Mouse (Mus musculus) forebrain, embryonic 10.5 days (tissue): Measurements from ENCODE around the gene Sox30. TPM values are rescaled to one million over a fixed set of nuclear protein-coding genes. Genes with fewer than 3 reads are reported as not detected.

ENCODE experiments used
- DNase-seq: peaks from one replicate; pipeline ENCODE4 v3.0.0-alpha.2; 2017; ENCODE audit warnings: low spot score; ENCODE audit errors: extremely low spot score
- H3K27ac ChIP-seq: fragments of 300-500 bp; sonication (generic); 2 replicates; pipeline ENCODE4 v1.5.1; 2016; ENCODE audit warnings: mild to moderate bottlenecking
- H3K27me3 ChIP-seq: fragments of 300-500 bp; sonication (generic); 2 replicates; pipeline ENCODE4 v1.6.1; 2016; ENCODE audit warnings: mild to moderate bottlenecking; ENCODE audit not compliant: poor library complexity, severe bottlenecking
- H3K36me3 ChIP-seq: fragments of 300-500 bp; sonication (generic); replicated peaks from 2 replicates; pipeline ENCODE4 v1.6.1; 2016; ENCODE audit warnings: mild to moderate bottlenecking, moderate library complexity
- H3K4me1 ChIP-seq: fragments of 300-500 bp; sonication (generic); 2 replicates; pipeline ENCODE4 v1.6.1; 2016
- H3K4me3 ChIP-seq: fragments of 300-500 bp; sonication (generic); 2 replicates; pipeline ENCODE4 v1.5.1; 2016; ENCODE audit warnings: mild to moderate bottlenecking, moderate library complexity
- H3K9me3 ChIP-seq: fragments of 300-500 bp; sonication (generic); 2 replicates; pipeline ENCODE4 v1.6.1; 2016; ENCODE audit warnings: mild to moderate bottlenecking, moderate library complexity
- WGBS: fragments of 180-500 bp; shearing (Covaris S2); methylation state at CpG from one replicate; pipeline ENCODE4 v1.1.7; 2016; 5-methylcytosine and 5-hydroxymethylcytosine counted together
- polyA plus RNA-seq: library from polyadenylated mRNA; unstranded; fragments of >200 nt; fragmentation: Nextera tagmentation; extraction: Ambion mirVana; gene quantifications from 2 replicates; pipeline ENCODE4 v1.2.1, GENCODE M21; 2016

Sox30 gene
- polyA plus RNA-seq, 1 experiment from 2014 or later: not detected

DNA sequence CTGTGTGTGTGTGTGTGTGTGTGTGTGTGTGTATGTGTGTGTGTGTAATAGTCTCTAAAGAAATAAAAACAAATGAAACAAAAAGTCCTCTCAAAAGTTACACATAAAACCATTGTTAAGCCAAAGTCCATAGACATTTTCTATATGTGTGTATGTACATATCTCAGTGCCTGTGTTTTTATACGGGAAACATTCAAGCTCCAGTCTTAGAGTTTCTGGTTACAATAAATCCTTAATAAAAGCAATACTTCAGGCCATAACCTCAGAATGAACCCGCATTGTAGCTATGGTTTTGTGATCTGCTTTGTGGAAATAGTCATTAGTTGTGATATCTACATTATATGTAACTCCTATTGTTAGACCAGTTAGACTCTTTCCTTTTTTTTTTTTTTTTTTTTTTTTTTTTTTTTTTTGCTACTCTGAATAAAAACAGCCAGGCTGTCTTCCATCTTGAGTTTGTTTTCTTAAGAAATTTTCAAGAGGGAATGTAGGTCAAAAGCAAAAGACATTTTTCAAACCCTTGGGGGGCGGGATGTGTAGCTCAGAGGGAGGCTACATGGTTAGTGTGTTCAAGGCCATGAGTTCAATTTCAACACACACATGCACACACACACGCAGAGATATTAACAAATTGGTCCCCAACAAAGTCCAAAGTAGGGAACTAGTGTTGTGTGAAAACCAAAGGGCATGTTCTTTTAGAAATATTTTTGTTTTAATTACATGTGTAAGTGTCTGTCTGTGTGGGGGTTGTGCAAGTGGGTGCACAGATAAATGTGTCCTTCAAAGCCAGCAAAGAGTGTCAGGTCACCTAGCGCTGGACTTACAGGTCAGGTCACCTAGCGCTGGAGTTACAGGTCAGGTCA lies 48.1 kb downstream of the Sox30 start:
- Histone ChIP-seq H3K4me1 (peaks cover 11% of the 10 kb centered on the region), H3K27ac (no peak overlapping the region), H3K27me3 (no peaks in the 10 kb centered on the region), H3K9me3 (no peaks in the 10 kb centered on the region), H3K4me3 (no peak overlapping the region), H3K36me3 (no peaks in the 10 kb centered on the region)
- no peak for DNase-seq
- 90% methylated on average over 6 of the region's 6 CpGs for WGBS

DNA sequence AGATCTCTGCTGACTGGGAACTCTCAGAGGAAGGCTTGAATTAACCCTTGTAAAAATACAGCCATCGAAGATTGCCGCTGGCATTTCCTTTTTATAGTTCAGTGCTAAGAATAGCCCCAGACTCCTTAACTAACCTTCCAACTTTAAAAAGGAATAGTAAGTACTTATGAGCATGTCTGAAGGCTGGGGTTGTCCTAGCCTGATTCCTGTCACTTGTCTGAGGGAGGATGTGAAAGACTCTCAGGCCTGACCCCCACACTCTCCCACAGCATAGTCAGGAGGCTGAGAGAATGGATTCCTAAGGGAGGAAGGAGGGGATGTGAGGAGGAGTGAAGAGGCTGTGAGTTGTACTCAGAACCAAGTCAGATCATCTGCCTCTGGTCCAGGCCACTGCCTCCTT lies 49.4 kb downstream of the Sox30 start:
- 85% methylated on average over 2 of the region's 2 CpGs for WGBS
- H3K27ac ChIP-seq: no peak overlapping the region
- no peak overlapping the region for H3K4me3 ChIP-seq
- no peak for DNase-seq
- H3K27me3 ChIP-seq: no peaks in the 10 kb centered on the region
- H3K9me3 ChIP-seq: no peaks in the 10 kb centered on the region
- H3K4me1 ChIP-seq: peaks cover 11% of the 10 kb centered on the region
- H3K36me3 ChIP-seq: no peaks in the 10 kb centered on the region

DNA sequence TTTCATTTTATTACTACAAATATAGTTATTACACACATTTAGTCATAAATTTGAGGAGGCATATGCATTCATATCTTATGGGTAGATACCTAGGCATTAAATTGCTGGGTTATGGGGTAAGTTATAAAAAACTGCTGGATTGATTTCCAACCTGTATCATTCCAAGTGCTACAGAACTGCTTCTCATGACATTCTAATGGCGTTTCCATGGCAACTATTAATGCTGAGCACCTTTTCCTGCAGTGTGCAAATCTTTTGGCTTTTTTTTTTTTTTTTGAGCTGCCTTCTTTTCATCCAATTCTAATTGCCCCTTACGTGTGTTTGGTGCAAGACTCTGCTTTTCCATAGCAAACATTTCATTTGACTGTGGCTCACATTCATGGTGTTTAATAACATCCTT lies 49.9 kb downstream of the Sox30 start:
- no peak for DNase-seq
- no peak overlapping the region for H3K27ac ChIP-seq
- no peaks in the 10 kb centered on the region for H3K36me3 ChIP-seq
- no peak overlapping the region for H3K4me3 ChIP-seq
- no peaks in the 10 kb centered on the region for H3K27me3 ChIP-seq
- H3K9me3 ChIP-seq: no peaks in the 10 kb centered on the region
- peaks cover 11% of the 10 kb centered on the region for H3K4me1 ChIP-seq
- WGBS: 70% methylated on average over 2 of the region's 2 CpGs

DNA sequence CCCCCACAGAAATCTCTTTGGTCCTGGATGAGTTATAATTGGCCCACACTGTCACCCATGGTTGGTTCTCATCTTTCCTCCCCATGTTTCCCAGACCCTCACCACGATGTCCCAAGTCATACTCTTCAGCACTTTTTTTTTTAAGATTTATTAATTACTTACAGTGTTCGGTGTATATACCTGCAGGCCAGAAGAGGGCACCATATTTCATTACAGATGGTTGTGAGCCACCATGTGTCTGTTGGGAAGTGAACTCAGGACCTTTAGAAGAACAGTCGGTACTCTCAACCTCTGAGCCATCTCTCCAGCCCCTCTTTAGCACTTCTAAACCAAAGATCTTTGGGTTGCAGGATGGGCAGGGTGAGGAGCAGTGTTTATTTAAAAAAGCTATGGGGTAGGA lies 51.4 kb downstream of the Sox30 start:
- Histone ChIP-seq H3K27ac (no peak overlapping the region), H3K4me3 (no peak overlapping the region), H3K4me1 (peaks cover 11% of the 10 kb centered on the region), H3K9me3 (no peaks in the 10 kb centered on the region), H3K27me3 (no peaks in the 10 kb centered on the region), H3K36me3 (no peaks in the 10 kb centered on the region)
- WGBS: 65% methylated on average over 3 of the region's 3 CpGs
- no peak for DNase-seq

DNA sequence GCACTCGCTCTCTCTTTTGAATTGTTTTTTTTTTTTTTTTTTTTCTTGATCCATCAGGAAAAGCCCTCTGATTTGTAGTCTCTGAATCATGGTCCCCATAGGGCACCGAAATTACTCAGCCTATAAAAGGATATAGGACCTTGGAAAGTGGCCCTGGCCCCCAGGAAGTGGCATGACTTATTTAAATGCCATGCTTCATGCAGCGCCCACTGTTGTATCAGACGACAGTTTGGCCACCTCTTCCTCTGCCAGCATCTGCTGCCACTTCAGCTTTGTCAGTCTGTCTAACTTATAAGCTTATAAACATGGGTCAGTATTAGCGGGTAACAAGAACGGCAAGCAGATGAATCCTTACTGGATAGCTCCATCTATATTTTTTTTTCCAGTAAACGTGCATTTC lies 52.8 kb downstream of the Sox30 start:
- Histone ChIP-seq H3K9me3 (no peaks in the 10 kb centered on the region), H3K27ac (no peak overlapping the region), H3K27me3 (no peaks in the 10 kb centered on the region), H3K36me3 (no peaks in the 10 kb centered on the region), H3K4me1 (peaks cover 11% of the 10 kb centered on the region), H3K4me3 (no peak overlapping the region)
- no peak for DNase-seq
- 88% methylated on average over 7 of the region's 7 CpGs for WGBS

DNA sequence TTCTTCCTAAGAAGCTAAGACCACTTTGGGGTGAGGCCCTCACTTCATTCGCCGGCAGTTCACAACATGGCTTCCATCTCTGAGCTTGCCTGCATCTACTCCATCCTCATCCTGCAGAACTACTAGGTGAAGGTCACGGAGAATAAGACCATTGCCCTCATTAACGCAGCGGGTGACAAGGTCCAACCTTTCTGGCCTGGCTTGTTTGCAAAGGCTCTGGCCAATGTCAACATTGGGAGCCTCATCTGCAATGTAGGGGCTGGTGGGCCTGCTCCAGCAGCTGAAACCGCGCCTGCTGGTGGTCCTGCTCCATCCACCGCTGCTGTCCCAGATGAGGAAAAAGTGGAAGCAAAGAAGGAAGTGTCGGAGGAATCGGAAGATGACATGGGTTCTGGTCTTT lies 56.3 kb downstream of the Sox30 start:
- Histone ChIP-seq H3K4me3 (no peak overlapping the region), H3K9me3 (no peaks in the 10 kb centered on the region)

DNA sequence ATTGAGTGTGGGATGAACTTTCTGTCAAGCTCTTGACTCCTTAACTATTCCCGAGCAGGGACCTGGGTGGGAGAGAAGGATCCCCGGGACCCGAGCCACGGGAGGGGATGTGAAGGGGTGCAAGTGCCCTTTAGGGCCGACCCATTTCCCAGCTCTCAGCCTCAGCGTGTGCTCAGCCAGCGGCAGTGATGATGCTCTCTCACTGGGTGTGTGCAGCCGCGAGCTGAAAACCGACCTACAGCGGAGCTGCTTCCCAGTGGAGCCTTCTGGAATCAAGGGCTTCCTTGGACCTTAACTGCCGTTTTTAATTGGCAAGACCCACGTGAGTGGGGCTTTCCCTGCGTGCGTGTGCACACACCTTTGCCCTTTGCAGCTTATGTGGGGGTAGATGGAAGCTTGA lies 58.8 kb downstream of the Sox30 start:
- Histone ChIP-seq H3K4me3 (no peak overlapping the region), H3K4me1 (peaks cover 9% of the 10 kb centered on the region; the same call in 1 of the 2 replicates), H3K36me3 (no peaks in the 10 kb centered on the region), H3K9me3 (no peaks in the 10 kb centered on the region), H3K27ac (no peak overlapping the region), H3K27me3 (no peaks in the 10 kb centered on the region)
- no peak for DNase-seq
- 81% methylated on average over 15 of the region's 15 CpGs for WGBS

More for the DNA sequence above, 56.3 kb downstream of the Sox30 start:
- H3K4me1 ChIP-seq: peaks cover 9% of the 10 kb centered on the region; the same call in 1 of the 2 replicates
- no peaks in the 10 kb centered on the region for H3K27me3 ChIP-seq
- WGBS: 96% methylated on average over 10 of the region's 10 CpGs
- H3K36me3 ChIP-seq: no peaks in the 10 kb centered on the region
- no peak for DNase-seq
- no peak overlapping the region for H3K27ac ChIP-seq

DNA sequence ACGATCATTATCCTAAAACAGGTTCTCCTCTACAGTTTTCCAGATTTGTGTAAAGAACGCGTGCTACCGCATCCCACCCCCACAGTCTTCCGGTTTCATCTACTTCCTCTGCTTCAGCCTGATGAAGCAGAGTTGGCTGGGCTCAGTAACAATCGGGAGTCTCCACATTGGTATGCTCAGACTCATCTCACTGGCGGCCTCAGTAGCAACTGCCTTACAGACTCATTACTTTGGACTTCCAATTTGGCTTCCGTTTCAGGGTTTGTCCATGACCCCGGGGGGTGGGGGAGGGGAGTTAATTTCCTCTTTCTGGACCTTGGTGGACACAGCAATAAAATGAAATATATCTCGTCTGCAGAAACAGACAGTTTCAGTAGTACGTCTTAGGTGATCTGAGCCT lies 59.2 kb downstream of the Sox30 start:
- H3K9me3 ChIP-seq: no peaks in the 10 kb centered on the region
- H3K27ac ChIP-seq: no peak overlapping the region
- no peak overlapping the region for H3K4me3 ChIP-seq
- H3K36me3 ChIP-seq: no peaks in the 10 kb centered on the region
- 82% methylated on average over 11 of the region's 11 CpGs for WGBS
- no peak for DNase-seq
- no peaks in the 10 kb centered on the region for H3K27me3 ChIP-seq
- H3K4me1 ChIP-seq: peaks cover 9% of the 10 kb centered on the region; the same call in 1 of the 2 replicates

DNA sequence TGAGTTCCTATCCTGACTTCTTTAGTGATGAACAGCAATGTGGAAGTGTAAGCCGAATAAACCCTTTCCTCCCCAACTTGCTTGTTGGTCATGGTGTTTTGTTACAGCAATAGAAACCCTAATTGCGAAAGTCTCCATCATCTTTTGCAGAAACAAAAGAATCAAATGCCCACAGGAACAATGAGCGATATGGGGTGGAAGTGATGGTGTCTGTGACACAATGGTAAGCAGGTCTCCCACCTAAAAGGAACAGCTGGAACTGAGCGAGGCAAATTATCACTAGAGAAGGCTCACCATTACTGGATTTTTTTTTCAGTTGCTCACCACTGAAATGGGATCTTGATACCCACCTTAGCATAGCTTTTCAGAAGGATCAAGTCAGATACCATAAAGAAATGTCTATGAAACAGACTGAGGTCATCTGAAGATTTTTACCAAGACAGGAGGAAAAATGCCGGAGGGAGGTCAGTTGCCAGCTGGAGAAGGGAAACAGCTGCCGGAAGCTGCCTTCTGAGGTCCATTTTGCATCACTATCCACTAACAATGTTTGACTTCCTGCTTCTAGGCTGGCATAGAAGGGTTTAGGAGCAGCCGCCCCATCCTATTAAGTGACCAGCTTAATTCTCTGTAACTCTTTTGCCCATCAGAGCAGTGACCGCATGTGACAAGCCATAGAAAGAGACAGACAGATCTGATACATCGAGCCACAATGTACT lies 60.9 kb downstream of the Sox30 start:
- Histone ChIP-seq H3K4me1 (peaks cover 9% of the 10 kb centered on the region; the same call in 1 of the 2 replicates), H3K9me3 (no peaks in the 10 kb centered on the region), H3K27me3 (no peaks in the 10 kb centered on the region), H3K27ac (no peak overlapping the region), H3K36me3 (no peaks in the 10 kb centered on the region), H3K4me3 (no peak overlapping the region)
- no peak for DNase-seq
- WGBS: 87% methylated on average over 9 of the region's 9 CpGs

DNA sequence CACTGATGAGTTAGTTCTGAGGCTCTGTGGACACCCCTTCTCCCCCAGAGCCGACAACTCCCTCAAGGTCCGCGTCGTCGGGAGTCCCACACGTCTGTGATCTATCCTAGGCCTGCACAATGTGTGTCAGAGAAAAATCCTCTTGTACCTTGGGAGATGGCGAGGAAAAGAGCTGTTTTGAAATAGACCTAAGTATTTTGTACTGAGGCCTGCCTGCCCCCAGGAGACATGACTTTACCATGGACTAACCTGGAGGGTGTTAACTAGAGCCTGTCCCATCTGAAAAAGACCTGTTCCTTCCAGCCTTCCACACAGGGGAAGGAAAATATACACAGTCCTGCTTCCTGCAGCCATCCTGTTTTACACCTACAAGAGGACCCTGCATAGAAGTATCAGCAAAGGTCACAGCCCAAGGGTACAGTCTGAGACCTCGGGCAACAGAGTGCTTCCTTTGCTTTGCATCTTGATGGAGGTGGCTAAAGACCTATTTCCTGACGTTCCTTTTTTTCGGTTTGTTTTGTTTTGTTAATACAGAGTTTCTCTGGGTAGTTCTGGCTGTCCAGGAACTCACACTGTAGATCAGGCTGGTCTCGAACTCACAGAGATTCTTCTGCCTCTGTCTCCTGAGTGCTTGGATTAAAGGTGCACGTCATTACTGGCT lies 61.6 kb downstream of the Sox30 start:
- Histone ChIP-seq H3K4me1 (peaks cover 9% of the 10 kb centered on the region; the same call in 1 of the 2 replicates), H3K27me3 (no peaks in the 10 kb centered on the region), H3K4me3 (no peak overlapping the region), H3K27ac (no peak overlapping the region), H3K9me3 (no peaks in the 10 kb centered on the region), H3K36me3 (no peaks in the 10 kb centered on the region)
- 88% methylated on average over 12 of the region's 12 CpGs for WGBS
- DNase-seq: no peak

DNA sequence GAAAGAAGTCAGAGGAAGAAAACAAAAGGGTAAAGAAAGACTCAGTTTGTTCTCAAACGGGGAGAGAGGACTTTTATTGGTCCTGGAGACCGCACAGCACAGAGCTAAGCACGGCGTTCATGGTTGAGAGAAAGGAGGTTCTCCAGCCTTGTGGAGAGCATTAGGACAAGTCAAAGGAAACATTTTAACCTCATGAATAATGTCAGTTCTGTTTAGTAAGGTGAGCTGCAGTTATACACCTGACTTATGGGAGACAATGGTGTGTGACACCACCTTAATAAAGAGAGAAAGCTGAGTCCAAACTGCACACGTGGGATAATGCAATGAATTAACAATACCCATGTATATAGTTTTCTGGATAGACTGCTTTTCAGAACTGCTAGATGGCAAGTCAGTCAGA lies 64.7 kb downstream of the Sox30 start:
- peaks cover under 1% of the 10 kb centered on the region; the same call in 1 of the 2 replicates for H3K4me1 ChIP-seq
- no peaks in the 10 kb centered on the region for H3K36me3 ChIP-seq
- no peak for DNase-seq
- H3K9me3 ChIP-seq: no peaks in the 10 kb centered on the region
- no peaks in the 10 kb centered on the region for H3K27me3 ChIP-seq
- no peak overlapping the region for H3K27ac ChIP-seq
- WGBS: 90% methylated on average over 5 of the region's 5 CpGs
- no peak overlapping the region for H3K4me3 ChIP-seq

DNA sequence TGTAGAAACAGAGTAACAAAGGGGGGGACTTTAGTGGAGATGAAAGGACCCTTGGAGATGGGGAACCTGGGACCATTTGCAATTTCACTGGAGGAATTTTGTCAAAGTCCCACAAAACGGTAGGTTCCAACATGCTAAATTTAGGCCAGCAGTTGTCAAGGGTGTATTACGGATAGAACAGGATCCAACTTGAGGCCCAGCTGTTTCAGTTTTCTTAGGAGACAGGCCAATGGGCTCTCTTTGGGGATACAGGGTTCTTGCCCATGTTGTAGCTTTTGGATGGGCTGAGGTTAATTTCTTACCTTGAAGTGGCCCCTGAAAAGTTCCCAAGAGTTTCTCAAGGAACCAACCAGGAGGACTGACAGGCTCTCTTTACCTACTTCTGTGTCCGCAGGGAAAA lies 67.2 kb downstream of the Sox30 start:
- no peaks in the 10 kb centered on the region for H3K27me3 ChIP-seq
- H3K36me3 ChIP-seq: no peaks in the 10 kb centered on the region
- no peaks in the 10 kb centered on the region for H3K9me3 ChIP-seq
- H3K4me3 ChIP-seq: no peak overlapping the region
- peaks cover 7% of the 10 kb centered on the region; the same call in 1 of the 2 replicates for H3K4me1 ChIP-seq
- H3K27ac ChIP-seq: no peak overlapping the region
- WGBS: 95% methylated on average over 3 of the region's 3 CpGs
- DNase-seq: no peak
